Mouse (Mus musculus) MEL (cell line): ENCODE data around the gene Amhr2. TPM values are rescaled to one million over a fixed set of nuclear protein-coding genes. Genes with fewer than 3 reads are reported as not detected.

Source experiments
- DNase-seq: peaks from one replicate; pipeline ENCODE4 v3.0.0; 2011; ENCODE audit warnings: low read depth, low spot score
- H3K27ac ChIP-seq: 2 replicates; pipeline ENCODE4 v1.5.1; 2012; ENCODE audit warnings: low read depth, mild to moderate bottlenecking, control low read depth, low read length, moderate library complexity; ENCODE audit not compliant: control insufficient read depth
- H3K27me3 ChIP-seq, 2 experiments: fragments of 150-350 bp in 1 of 2; sonication (generic) in 1 of 2; 2 replicates each; pipeline ENCODE4 v1.6.1; 2012; ENCODE audit warnings: low read length in 2 of 2, mild to moderate bottlenecking in 2 of 2, improper control_type of control experiment in 1 of 2, moderate library complexity in 1 of 2; ENCODE audit not compliant: insufficient read depth in 2 of 2, control insufficient read depth in 1 of 2
- H3K36me3 ChIP-seq, 2 experiments: 2 replicates each; pipeline ENCODE4 v1.6.1; 2012 to 2014; ENCODE audit warnings: low read length in 2 of 2, improper control_type of control experiment in 1 of 2, inconsistent platforms in 1 of 2, mild to moderate bottlenecking in 1 of 2; ENCODE audit not compliant: insufficient read depth in 2 of 2, control insufficient read depth in 1 of 2
- H3K4me1 ChIP-seq, 2 experiments: fragments of 150-350 bp in 1 of 2; sonication (generic) in 1 of 2; 2 replicates each; pipeline ENCODE4 v1.6.1; 2012; ENCODE audit warnings: low read length in 2 of 2, improper control_type of control experiment in 1 of 2, mild to moderate bottlenecking in 1 of 2; ENCODE audit not compliant: insufficient read depth in 2 of 2, control insufficient read depth in 1 of 2
- H3K4me3 ChIP-seq, 2 experiments: fragments of 150-350 bp in 1 of 2; sonication (generic) in 1 of 2; 2 replicates each; pipeline ENCODE4 v1.5.1; 2012; ENCODE audit warnings: low read depth in 2 of 2, low read length in 2 of 2, mild to moderate bottlenecking in 2 of 2, moderate library complexity in 2 of 2, control low read depth in 1 of 2, improper control_type of control experiment in 1 of 2; ENCODE audit not compliant: control insufficient read depth in 1 of 2, insufficient read depth in 1 of 2
- H3K79me2 ChIP-seq: 2 replicates; pipeline ENCODE4 v1.6.1; 2012; ENCODE audit warnings: mild to moderate bottlenecking, low read length, moderate library complexity; ENCODE audit not compliant: control insufficient read depth, poor library complexity, insufficient read depth
- H3K9ac ChIP-seq: 2 replicates; pipeline ENCODE4 v1.6.1; 2012; ENCODE audit warnings: low read depth, mild to moderate bottlenecking, control low read depth, low read length, moderate library complexity; ENCODE audit not compliant: control insufficient read depth, poor library complexity, severe bottlenecking
- H3K9me3 ChIP-seq: fragments of 150-350 bp; sonication (generic); replicated peaks from 2 replicates; pipeline ENCODE4 v1.6.1; 2012; ENCODE audit warnings: mild to moderate bottlenecking, low read length, improper control_type of control experiment, moderate library complexity; ENCODE audit not compliant: insufficient read depth
- CHD2 ChIP-seq: IDR thresholded peaks from 2 replicates; pipeline ENCODE4 v1.6.1; 2011; ENCODE audit warnings: low read length, improper control_type of control experiment
- E2F4 ChIP-seq: IDR thresholded peaks from 2 replicates; pipeline ENCODE4 v1.6.1; 2011; ENCODE audit warnings: low read depth, low read length, improper control_type of control experiment, borderline replicate concordance
- ELF1 ChIP-seq: IDR thresholded peaks from 2 replicates; pipeline ENCODE4 v1.6.1; 2014; ENCODE audit warnings: low read depth, mild to moderate bottlenecking, inconsistent platforms, low read length, improper control_type of control experiment, moderate library complexity
- EP300 ChIP-seq, 2 experiments: IDR thresholded peaks; 2 replicates each; pipeline ENCODE4 v1.6.1; 2011; ENCODE audit warnings: improper control_type of control experiment in 2 of 2, low read length in 2 of 2, low read depth in 1 of 2, mild to moderate bottlenecking in 1 of 2
- GATA1 ChIP-seq: IDR thresholded peaks from 2 replicates; pipeline ENCODE4 v1.6.1; 2011; ENCODE audit warnings: low read depth, low read length, improper control_type of control experiment
- JUND ChIP-seq: IDR thresholded peaks from 2 replicates; pipeline ENCODE4 v1.6.1; 2011; ENCODE audit warnings: low read depth, mild to moderate bottlenecking, improper control_type of control experiment, low read length
- KAT2A ChIP-seq: conservative IDR thresholded peaks from 2 replicates; pipeline ENCODE4 v1.6.1; 2012; ENCODE audit warnings: low read depth, low read length, improper control_type of control experiment, inconsistent platforms
- MAFK ChIP-seq: IDR thresholded peaks from 2 replicates; pipeline ENCODE4 v1.6.1; 2011; ENCODE audit warnings: low read depth, mild to moderate bottlenecking, low read length, improper control_type of control experiment, borderline replicate concordance
- MAX ChIP-seq: IDR thresholded peaks from 2 replicates; pipeline ENCODE4 v1.6.1; 2011; ENCODE audit warnings: low read length, improper control_type of control experiment
- MAZ ChIP-seq: IDR thresholded peaks from 2 replicates; pipeline ENCODE4 v1.6.1; 2012; ENCODE audit warnings: low read depth, mild to moderate bottlenecking, inconsistent platforms, low read length, improper control_type of control experiment
- MXI1 ChIP-seq: IDR thresholded peaks from 2 replicates; pipeline ENCODE4 v1.6.1; 2011; ENCODE audit warnings: mild to moderate bottlenecking, low read depth, low read length, improper control_type of control experiment
- MYC ChIP-seq: IDR thresholded peaks from 2 replicates; pipeline ENCODE4 v1.6.1; 2011; ENCODE audit warnings: low read depth, mild to moderate bottlenecking, low read length, improper control_type of control experiment, moderate library complexity
- POLR2A ChIP-seq, 2 experiments: IDR thresholded peaks; 2 replicates each; pipeline ENCODE4 v1.6.1; 2011 to 2012; ENCODE audit warnings: low read length in 2 of 2, mild to moderate bottlenecking in 2 of 2, control low read depth in 1 of 2, improper control_type of control experiment in 1 of 2, low read depth in 1 of 2, moderate library complexity in 1 of 2; ENCODE audit not compliant: control insufficient read depth in 1 of 2, insufficient read depth in 1 of 2, poor library complexity in 1 of 2
- POLR2AphosphoS2 ChIP-seq: IDR thresholded peaks from 2 replicates; pipeline ENCODE4 v1.6.1; 2011; ENCODE audit warnings: low read length, improper control_type of control experiment
- POLR2AphosphoS5 ChIP-seq: IDR thresholded peaks from 2 replicates; pipeline ENCODE4 v1.6.1; 2012; ENCODE audit warnings: low read depth, borderline replicate concordance, mild to moderate bottlenecking, inconsistent platforms, low read length, moderate library complexity, mixed read lengths
- RCOR1 ChIP-seq: IDR thresholded peaks from 2 replicates; pipeline ENCODE4 v1.6.1; 2012; ENCODE audit warnings: low read depth, mild to moderate bottlenecking, inconsistent platforms, low read length, improper control_type of control experiment
- SIN3A ChIP-seq: IDR thresholded peaks from 2 replicates; pipeline ENCODE4 v1.6.1; 2012; ENCODE audit warnings: low read length, improper control_type of control experiment, inconsistent platforms
- SMC3 ChIP-seq: IDR thresholded peaks from 2 replicates; pipeline ENCODE4 v1.6.1; 2011; ENCODE audit warnings: low read depth, low read length, improper control_type of control experiment
- TCF12 ChIP-seq: IDR thresholded peaks from 2 replicates; pipeline ENCODE4 v1.6.1; 2014; ENCODE audit warnings: low read depth, mild to moderate bottlenecking, inconsistent platforms, low read length, improper control_type of control experiment, moderate library complexity
- USF1 ChIP-seq: IDR thresholded peaks from 2 replicates; pipeline ENCODE4 v1.6.1; 2014; ENCODE audit warnings: low read depth, mild to moderate bottlenecking, inconsistent platforms, low read length, improper control_type of control experiment, moderate library complexity
- ZC3H11A ChIP-seq: IDR thresholded peaks from 2 replicates; pipeline ENCODE4 v1.6.1; 2012; ENCODE audit warnings: low read depth, mild to moderate bottlenecking, inconsistent platforms, low read length, improper control_type of control experiment
- ZMIZ1 ChIP-seq: IDR thresholded peaks from 2 replicates; pipeline ENCODE4 v1.6.1; 2012; ENCODE audit warnings: low read depth, mild to moderate bottlenecking, inconsistent platforms, low read length, improper control_type of control experiment, moderate library complexity
- ZNF384 ChIP-seq: IDR thresholded peaks from 2 replicates; pipeline ENCODE4 v1.6.1; 2012; ENCODE audit warnings: low read depth, mild to moderate bottlenecking, inconsistent platforms, low read length, improper control_type of control experiment
- polyA plus RNA-seq, 2 experiments: library from polyadenylated mRNA; stranded (reverse) in 1 of 2; unstranded in 1 of 2; fragments of >175 nt in 1 of 2; fragments of >200 nt in 1 of 2; gene quantifications; 2 replicates each; pipeline versions ENCODE4 v1.2.1 to v1.2.4; 2012; ENCODE audit warnings: low replicate concordance in 2 of 2, low read depth in 1 of 2; ENCODE audit not compliant: insufficient read length in 2 of 2, insufficient read depth in 1 of 2, missing spikeins in 1 of 2
- total RNA-seq: library from RNA; depleted of rRNA; stranded (reverse); fragments of 300-350 nt; gene quantifications from 2 replicates; pipeline ENCODE4 v1.2.3, GENCODE M21; 2012

The Amhr2 gene
- total and polyA plus RNA-seq, 3 experiments = 6.9 to 22.7 TPM; not detected in 1

DNA sequence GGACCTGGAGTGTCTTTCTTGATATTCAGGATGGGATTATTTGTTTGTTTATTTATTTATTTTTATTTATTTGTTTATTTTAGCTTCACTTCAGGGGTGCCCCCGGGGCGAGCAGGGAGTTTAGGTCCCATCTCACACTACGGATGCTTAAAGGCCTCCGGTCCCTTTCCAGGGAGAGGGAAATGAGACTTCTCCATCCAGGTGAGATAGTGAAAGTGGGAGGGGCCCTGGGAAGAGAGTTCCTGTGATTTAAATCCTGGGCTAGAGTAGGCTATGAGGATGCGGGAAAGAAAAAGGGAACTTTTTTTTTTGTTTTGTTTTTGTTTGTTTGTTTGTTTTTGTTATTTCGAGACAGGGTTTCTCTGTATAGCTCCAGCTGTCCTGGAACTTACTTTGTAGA lies 14.2 kb downstream of the Amhr2 start:
- peak overlapping the region; percentile 96 for H3K27ac ChIP-seq

DNA sequence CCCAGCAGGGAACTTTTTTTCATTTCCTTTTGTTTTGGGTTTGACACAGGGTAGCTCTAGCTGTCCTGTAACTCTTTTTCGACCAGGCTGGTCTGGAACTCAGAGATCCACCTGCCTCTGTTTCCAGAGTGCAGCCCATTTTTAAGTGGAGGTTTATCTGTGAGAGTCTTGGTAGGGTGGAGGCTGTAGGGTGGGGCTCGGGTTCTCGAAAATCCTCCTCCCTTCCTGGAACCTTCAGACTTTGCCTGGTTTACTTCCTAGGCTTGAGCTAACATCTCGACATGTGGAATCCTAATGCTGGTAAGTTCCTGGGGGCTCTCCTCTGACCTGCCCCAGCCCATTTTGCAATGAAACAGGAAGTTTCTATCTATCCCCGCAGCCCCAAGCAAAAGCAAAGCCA lies 14.7 kb downstream of the Amhr2 start:
- Histone ChIP-seq H3K9ac (peak overlapping the region; percentile 79), H3K36me3 (peaks cover 0 to 26% of the 10 kb centered on the region in 2 experiments; a peak in 2 of 4 replicates), H3K79me2 (peaks cover 2% of the 10 kb centered on the region; the same call in 1 of the 2 replicates), H3K27me3 (no peaks in the 10 kb centered on the region), H3K4me1 (peaks cover 5 to 36% of the 10 kb centered on the region in 2 experiments), H3K4me3 (peak overlapping the region; percentile 78 to 79), H3K9me3 (no peaks in the 10 kb centered on the region), H3K27ac (peak overlapping the region; percentile 96)
- peak; percentile 71 for DNase-seq
- TF ChIP-seq ZMIZ1 (no peak), ELF1 (0 out of 2 replicates have a peak, but pooled peaks have one; percentile 16), GATA1 (0 out of 2 replicates have a peak, but pooled peaks have one; percentile 9), MYC (0 out of 2 replicates have a peak, but pooled peaks have one; percentile 16), MXI1 (peak; percentile 56), ZC3H11A (no peak), E2F4 (no peak), MAZ (peak; percentile 39; the same call in 1 of the 2 replicates), EP300 (IDR thresholded peaks at IDR 0.05; ENCODE audit: low read depth in 1 of 2, low read length in 2 of 2) (peak; percentile 38 to 48; a peak in 2 of 4 replicates), POLR2A (IDR thresholded peaks at IDR 0.05; ENCODE audit: control insufficient read depth in 1 of 2, insufficient read depth in 1 of 2, low read depth in 1 of 2, low read length in 2 of 2, poor library complexity in 1 of 2) (no peak), SIN3A (peak; percentile 66), JUND (no peak), SMC3 (no peak), ZNF384 (no peak), RCOR1 (0 out of 2 replicates have a peak, but pooled peaks have one; percentile 44)

More for the DNA sequence above, 14.2 kb downstream of the Amhr2 start:
- H3K4me3 ChIP-seq = peak overlapping the region; percentile 78 to 79
- no peaks in the 10 kb centered on the region for H3K9me3 ChIP-seq
- H3K36me3 ChIP-seq = peaks cover 0 to 26% of the 10 kb centered on the region in 2 experiments; a peak in 2 of 4 replicates
- H3K4me1 ChIP-seq = peaks cover 5 to 36% of the 10 kb centered on the region in 2 experiments
- TF ChIP-seq MAFK (no peak), MXI1 (no peak), USF1 (no peak), ZNF384 (no peak), MAX (no peak), CHD2 (no peak), POLR2AphosphoS5 (no peak), JUND (no peak), POLR2A (IDR thresholded peaks at IDR 0.05; ENCODE audit: control insufficient read depth in 1 of 2, insufficient read depth in 1 of 2, low read depth in 1 of 2, low read length in 2 of 2, poor library complexity in 1 of 2) (0 out of 4 replicates have a peak, but pooled peaks of 1 of the 2 experiments have one; percentile 1), KAT2A (0 out of 2 replicates have a peak, but pooled peaks have one; percentile 4), ZMIZ1 (no peak), EP300 (IDR thresholded peaks at IDR 0.05; ENCODE audit: low read depth in 1 of 2, low read length in 2 of 2) (no peak), RCOR1 (no peak), POLR2AphosphoS2 (no peak), GATA1 (0 out of 2 replicates have a peak, but pooled peaks have one; percentile 12), TCF12 (no peak)
- no peaks in the 10 kb centered on the region for H3K27me3 ChIP-seq
- DNase-seq = no peak
- H3K9ac ChIP-seq = peak overlapping the region; percentile 79
- H3K79me2 ChIP-seq = peaks cover 2% of the 10 kb centered on the region; the same call in 1 of the 2 replicates
